Mouse (Mus musculus) ES-Bruce4 (cell line): ENCODE data around the gene Eva1c.

Source experiments
- CTCF ChIP-seq: IDR thresholded peaks from one replicate; pipeline ENCODE4 v1.8.1; 2011; ENCODE audit warnings: low read depth, low read length
- EP300 ChIP-seq: IDR thresholded peaks from 2 replicates; pipeline ENCODE4 v1.6.1; 2011; ENCODE audit warnings: low read depth, low read length; ENCODE audit not compliant: insufficient read depth
- POLR2A ChIP-seq: IDR thresholded peaks from one replicate; pipeline ENCODE4 v1.8.1; 2011; ENCODE audit warnings: low read length; ENCODE audit not compliant: insufficient read depth

GRCm38 (mm10) chr16:90851621-90852334 lies 25.3 kb downstream of the Eva1c start:
- no peak for TF ChIP-seq CTCF
- no peak for TF ChIP-seq EP300
- TF ChIP-seq POLR2A: no peak
